In the genomic region with DNA sequence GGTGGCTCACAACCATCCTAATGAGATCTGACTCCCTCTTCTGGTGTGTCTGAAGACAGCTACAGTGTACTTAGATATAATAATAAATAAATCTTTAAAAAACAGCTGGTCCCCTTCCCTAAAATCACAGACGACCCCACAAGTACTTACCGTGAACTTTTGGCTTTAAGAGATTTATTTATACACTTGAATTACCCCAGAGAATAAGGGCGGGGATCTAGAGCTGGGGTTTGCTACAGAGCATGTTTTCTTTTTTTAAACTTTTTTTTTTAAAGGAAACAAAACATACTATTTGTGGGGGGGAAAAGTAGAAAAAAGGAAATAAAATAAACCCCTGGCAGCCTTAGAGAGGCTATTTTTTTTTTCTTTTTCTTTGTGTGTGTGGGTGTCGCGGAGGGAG, we compare ENCODE assay signal across 9 mouse cellular contexts. TPM values are rescaled to one million over a fixed set of nuclear protein-coding genes. Genes with fewer than 3 reads are reported as not detected.
DNase-seq lines count a peak whose midpoint lies in the region; ATAC-seq and TF ChIP-seq lines count a peak whose summit lies in the region.
"Had no signal": no experiment of that assay in that cellular context is flagged by ENCODE, and none has a peak within 500 bp of the region (broad histone marks: within the 10 kb centered on the region; RNA-seq: fewer than 3 reads in every experiment).

No protein-coding gene starts in this region.

- H3K4me1 ChIP-seq in kidney, postnatal 0 days (replicated peaks; ENCODE audit: insufficient read depth, low read length) = peaks cover 10% of the 10 kb centered on the region
- H3K4me1 ChIP-seq in forebrain, embryonic 11.5 days (replicated peaks; ENCODE audit: control insufficient read depth, insufficient read depth, low read length) = peaks cover 7% of the 10 kb centered on the region; the same call in 1 of the 2 replicates
- peaks cover 3% of the 10 kb centered on the region; the same call in 1 of the 2 replicates for H3K4me1 ChIP-seq in intestine, postnatal 0 days (replicated peaks; ENCODE audit: control insufficient read depth, insufficient read depth, low read length)
- H3K4me1 ChIP-seq in neural tube, embryonic 12.5 days = peaks cover 15% of the 10 kb centered on the region

- 3% methylated on average over 5 of the region's 5 CpGs for WGBS in kidney, postnatal 0 days
- 26% methylated on average over 5 of the region's 5 CpGs for WGBS in forebrain, embryonic 11.5 days
- 41% methylated on average over 5 of the region's 5 CpGs for WGBS in intestine, postnatal 0 days
- WGBS in neural tube, embryonic 12.5 days = 24% methylated on average over 5 of the region's 5 CpGs

- no peaks in the 10 kb centered on the region for H3K27me3 ChIP-seq in kidney, postnatal 0 days (ENCODE audit: insufficient read depth, low read length)
- no peaks in the 10 kb centered on the region for H3K27me3 ChIP-seq in forebrain, embryonic 11.5 days (ENCODE audit: control insufficient read depth, insufficient read depth, low read length)
- H3K27me3 ChIP-seq in intestine, postnatal 0 days (replicated peaks; ENCODE audit: control insufficient read depth, insufficient read depth, low read length) = no peaks in the 10 kb centered on the region
- no peaks in the 10 kb centered on the region for H3K27me3 ChIP-seq in neural tube, embryonic 12.5 days (replicated peaks)

- peak overlapping the region; percentile 89 for H3K27ac ChIP-seq in kidney, postnatal 0 days
- H3K27ac ChIP-seq in forebrain, embryonic 11.5 days (ENCODE audit: low read depth, low read length) = peak overlapping the region; percentile 92
- peak overlapping the region; percentile 54; the same call in 1 of the 2 replicates for H3K27ac ChIP-seq in intestine, postnatal 0 days (ENCODE audit: low read depth, low read length)
- H3K27ac ChIP-seq in neural tube, embryonic 12.5 days = peak overlapping the region; percentile 11; the same call in 1 of the 2 replicates

- H3K9me3 ChIP-seq in kidney, postnatal 0 days (replicated peaks; ENCODE audit: low read length) = no peaks in the 10 kb centered on the region
- no peaks in the 10 kb centered on the region for H3K9me3 ChIP-seq in forebrain, embryonic 11.5 days (ENCODE audit: control insufficient read depth, low read length)
- H3K9me3 ChIP-seq in intestine, postnatal 0 days (ENCODE audit: control insufficient read depth) = no peaks in the 10 kb centered on the region
- H3K9me3 ChIP-seq in neural tube, embryonic 12.5 days = no peaks in the 10 kb centered on the region

- peak; percentile 91 for DNase-seq in kidney, postnatal 0 days (ENCODE audit: low spot score)
- DNase-seq in kidney, postnatal 36 days = no peak
- DNase-seq in forebrain, embryonic 11.5 days (ENCODE audit: low spot score) = no peak
- no peak for DNase-seq in yolk sac, embryonic 10.5 days (ENCODE audit: low spot score)
- no peak for DNase-seq in spleen, postnatal 36 days (ENCODE audit: low spot score in 2 of 2)
- no peak for DNase-seq in kidney, adult 18-20 months

- peak overlapping the region; percentile 32 for H3K4me2 ChIP-seq in kidney, postnatal 0 days (ENCODE audit: low read length)
- peak overlapping the region; percentile 36; the same call in 1 of the 2 replicates for H3K4me2 ChIP-seq in forebrain, embryonic 11.5 days (ENCODE audit: low read depth, low read length, severe bottlenecking)
- H3K4me2 ChIP-seq in intestine, postnatal 0 days (replicated peaks; ENCODE audit: low read depth) = peak overlapping the region; percentile 48
- H3K4me2 ChIP-seq in neural tube, embryonic 12.5 days (replicated peaks) = peak overlapping the region; percentile 45

- H3K36me3 ChIP-seq in kidney, postnatal 0 days (ENCODE audit: insufficient read depth, low read length) = no peaks in the 10 kb centered on the region
- H3K36me3 ChIP-seq in forebrain, embryonic 11.5 days (ENCODE audit: control insufficient read depth, insufficient read depth, low read length) = no peaks in the 10 kb centered on the region
- H3K36me3 ChIP-seq in intestine, postnatal 0 days (ENCODE audit: control insufficient read depth, insufficient read depth) = peaks cover 9% of the 10 kb centered on the region; the same call in 1 of the 2 replicates
- H3K36me3 ChIP-seq in neural tube, embryonic 12.5 days = peaks cover 36% of the 10 kb centered on the region

- TF ChIP-seq CTCF in kidney, postnatal 0 days (IDR thresholded peaks at IDR 0.05; ENCODE audit: low read depth) = peak; percentile 30; the same call in 1 of the 2 replicates
- TF ChIP-seq CTCF in intestine, postnatal 0 days (IDR thresholded peaks at IDR 0.05; ENCODE audit: low read depth) = 0 out of 2 replicates have a peak, but pooled peaks have one; percentile 6

- H3K4me3 ChIP-seq in kidney, postnatal 0 days (replicated peaks; ENCODE audit: low read depth, low read length) = no peak overlapping the region
- no peak overlapping the region for H3K4me3 ChIP-seq in forebrain, embryonic 11.5 days (ENCODE audit: low read depth, low read length)
- no peak overlapping the region for H3K4me3 ChIP-seq in intestine, postnatal 0 days (ENCODE audit: low read depth, low read length)
- no peak overlapping the region for H3K4me3 ChIP-seq in neural tube, embryonic 12.5 days
- H3K4me3 ChIP-seq: left cerebral cortex, adult 2 months had no signal

- ATAC-seq in kidney, postnatal 0 days (replicated peaks; ENCODE audit: low FRiP score, low read depth) = no peak
- ATAC-seq in forebrain, embryonic 11.5 days (replicated peaks; ENCODE audit: low FRiP score) = no peak
- no peak for ATAC-seq in intestine, postnatal 0 days
- ATAC-seq in neural tube, embryonic 12.5 days (ENCODE audit: low FRiP score, low read depth) = no peak

- H3K9ac ChIP-seq in kidney, postnatal 0 days (ENCODE audit: low read depth, low read length) = 0 out of 2 replicates have a peak overlapping the region, but pooled peaks have one; percentile 35
- H3K9ac ChIP-seq in forebrain, embryonic 11.5 days (ENCODE audit: low read length) = peak overlapping the region; percentile 48
- H3K9ac ChIP-seq in intestine, postnatal 0 days (ENCODE audit: low read depth, low read length) = no peak overlapping the region
- no peak overlapping the region for H3K9ac ChIP-seq in neural tube, embryonic 12.5 days

RNA-seq across cellular contexts. Expression of a gene that starts 27.4 kb away (rescaled TPM):
- 774 and 842 TPM in 2 replicates for polyA plus RNA-seq in kidney, postnatal 0 days (2015; fragmentation: Nextera tagmentation; extraction: Ambion mirVana)
- polyA plus RNA-seq in forebrain, embryonic 11.5 days (2014; fragmentation: Nextera tagmentation; extraction: Ambion mirVana) = 229 and 267 TPM in 2 replicates
- polyA plus RNA-seq in intestine, postnatal 0 days (2015; fragmentation: Nextera tagmentation; extraction: Ambion mirVana) = 1,126 and 1,190 TPM in 2 replicates
- 245 and 247 TPM in 2 replicates for polyA plus RNA-seq in neural tube, embryonic 12.5 days (2016; fragmentation: Nextera tagmentation; extraction: Ambion mirVana)

RNA-seq across cellular contexts. Expression of a gene that starts 37.4 kb away (rescaled TPM):
- polyA plus RNA-seq in kidney, postnatal 0 days (2015; fragmentation: Nextera tagmentation; extraction: Ambion mirVana) = 6.5 and 8.0 TPM in 2 replicates
- polyA plus RNA-seq in forebrain, embryonic 11.5 days (2014; fragmentation: Nextera tagmentation; extraction: Ambion mirVana) = 12.0 and 12.2 TPM in 2 replicates
- polyA plus RNA-seq in intestine, postnatal 0 days (2015; fragmentation: Nextera tagmentation; extraction: Ambion mirVana) = 1.8 and 2.1 TPM in 2 replicates
- polyA plus RNA-seq in neural tube, embryonic 12.5 days (2016; fragmentation: Nextera tagmentation; extraction: Ambion mirVana) = 15.4 and 17.2 TPM in 2 replicates

RNA-seq across cellular contexts. Expression of a gene that starts 49.8 kb away (rescaled TPM):
- 31.6 and 33.4 TPM in 2 replicates for polyA plus RNA-seq in kidney, postnatal 0 days (2015; fragmentation: Nextera tagmentation; extraction: Ambion mirVana)
- 14.3 and 17.0 TPM in 2 replicates for polyA plus RNA-seq in forebrain, embryonic 11.5 days (2014; fragmentation: Nextera tagmentation; extraction: Ambion mirVana)
- polyA plus RNA-seq in intestine, postnatal 0 days (2015; fragmentation: Nextera tagmentation; extraction: Ambion mirVana) = 5.6 and 5.9 TPM in 2 replicates
- polyA plus RNA-seq in neural tube, embryonic 12.5 days (2016; fragmentation: Nextera tagmentation; extraction: Ambion mirVana) = 15.1 and 16.1 TPM in 2 replicates

RNA-seq across cellular contexts. Expression of a gene that starts 54.4 kb away (rescaled TPM):
- 16.1 and 16.3 TPM in 2 replicates for polyA plus RNA-seq in kidney, postnatal 0 days (2015; fragmentation: Nextera tagmentation; extraction: Ambion mirVana)
- 20.0 and 21.5 TPM in 2 replicates for polyA plus RNA-seq in forebrain, embryonic 11.5 days (2014; fragmentation: Nextera tagmentation; extraction: Ambion mirVana)
- polyA plus RNA-seq in intestine, postnatal 0 days (2015; fragmentation: Nextera tagmentation; extraction: Ambion mirVana) = 12.6 and 13.2 TPM in 2 replicates
- 17.0 and 17.4 TPM in 2 replicates for polyA plus RNA-seq in neural tube, embryonic 12.5 days (2016; fragmentation: Nextera tagmentation; extraction: Ambion mirVana)

Comparison
In these comparisons a context has a peak if more than half of its experiments do, and no peak if none do; other contexts are left out.
1. H3K27ac ChIP-seq: peak in every context shown above with its lines; median percentile 92 in forebrain, embryonic 11.5 days; 89 in kidney, postnatal 0 days; 54 in intestine, postnatal 0 days; 11 in neural tube, embryonic 12.5 days.
2. H3K9ac ChIP-seq: peak in kidney, postnatal 0 days (single experiment) and forebrain, embryonic 11.5 days (single experiment); none in intestine, postnatal 0 days (single experiment) and neural tube, embryonic 12.5 days (single experiment).
3. Peak in every context shown above with its lines, with median percentiles within 50 percentile points of each other: H3K4me2 ChIP-seq.